Mouse (Mus musculus) gastrocnemius, postnatal 10 days (tissue): Measurements from ENCODE around the gene Gm20388. TPM values are rescaled to one million over a fixed set of nuclear protein-coding genes. Genes with fewer than 3 reads are reported as not detected.

ENCODE experiments used
- DNase-seq: peaks from one replicate; pipeline ENCODE4 v3.0.0; 2021; ENCODE audit warnings: mixed read lengths
- total RNA-seq, 2 experiments: library from RNA; stranded (reverse); gene quantifications; 2 replicates each; pipeline ENCODE4 v1.2.3; 2021

The Gm20388 gene
- total RNA-seq, 2 experiments from 2014 or later, result 2.9 to 6.0 TPM

GRCm38 (mm10) chr8:124042201-124042600, 4131.6 kb downstream of the Gm20388 start:
- no peak for DNase-seq

- DNase-seq, result no peak
Observed at GRCm38 (mm10) chr8:124044421-124044820, 4133.8 kb downstream of the Gm20388 start.

GRCm38 (mm10) chr8:124044931-124045330, 4134.3 kb downstream of the Gm20388 start:
- no peak for DNase-seq

- no peak for DNase-seq
Observed at GRCm38 (mm10) chr8:124045856-124046255, 4135.2 kb downstream of the Gm20388 start.

GRCm38 (mm10) chr8:124052110-124052509, 4141.5 kb downstream of the Gm20388 start:
- DNase-seq, result peak; percentile 79

GRCm38 (mm10) chr8:124052568-124052967, 4141.9 kb downstream of the Gm20388 start:
- DNase-seq, result no peak

GRCm38 (mm10) chr8:124056832-124057655, 4146.4 kb downstream of the Gm20388 start:
- no peak for DNase-seq

GRCm38 (mm10) chr8:124066325-124067058, 4155.9 kb downstream of the Gm20388 start:
- peak; percentile 20 for DNase-seq

- DNase-seq, result no peak
Observed at GRCm38 (mm10) chr8:124067059-124067750, 4156.6 kb downstream of the Gm20388 start.

- DNase-seq, result no peak
Observed at GRCm38 (mm10) chr8:124070363-124071324, 4160.0 kb downstream of the Gm20388 start.

GRCm38 (mm10) chr8:124075977-124076376, 4165.3 kb downstream of the Gm20388 start:
- DNase-seq, result no peak

GRCm38 (mm10) chr8:124076416-124076815, 4165.8 kb downstream of the Gm20388 start:
- DNase-seq, result no peak

- no peak for DNase-seq
Observed at GRCm38 (mm10) chr8:124077377-124077776, 4166.7 kb downstream of the Gm20388 start.

- DNase-seq, result no peak
Observed at GRCm38 (mm10) chr8:124077998-124078397, 4167.4 kb downstream of the Gm20388 start.

GRCm38 (mm10) chr8:124078969-124079368, 4168.3 kb downstream of the Gm20388 start:
- no peak for DNase-seq

- no peak for DNase-seq
Observed at GRCm38 (mm10) chr8:124080467-124081326, 4170.1 kb downstream of the Gm20388 start.

- no peak for DNase-seq
Observed at GRCm38 (mm10) chr8:124082616-124083015, 4172.0 kb downstream of the Gm20388 start.

- DNase-seq, result no peak
Observed at GRCm38 (mm10) chr8:124083611-124084010, 4173.0 kb downstream of the Gm20388 start.

GRCm38 (mm10) chr8:124085668-124086067, 4175.0 kb downstream of the Gm20388 start:
- DNase-seq, result no peak

- DNase-seq, result no peak
Observed at GRCm38 (mm10) chr8:124088092-124088613, 4177.5 kb downstream of the Gm20388 start.
